In the genomic region with DNA sequence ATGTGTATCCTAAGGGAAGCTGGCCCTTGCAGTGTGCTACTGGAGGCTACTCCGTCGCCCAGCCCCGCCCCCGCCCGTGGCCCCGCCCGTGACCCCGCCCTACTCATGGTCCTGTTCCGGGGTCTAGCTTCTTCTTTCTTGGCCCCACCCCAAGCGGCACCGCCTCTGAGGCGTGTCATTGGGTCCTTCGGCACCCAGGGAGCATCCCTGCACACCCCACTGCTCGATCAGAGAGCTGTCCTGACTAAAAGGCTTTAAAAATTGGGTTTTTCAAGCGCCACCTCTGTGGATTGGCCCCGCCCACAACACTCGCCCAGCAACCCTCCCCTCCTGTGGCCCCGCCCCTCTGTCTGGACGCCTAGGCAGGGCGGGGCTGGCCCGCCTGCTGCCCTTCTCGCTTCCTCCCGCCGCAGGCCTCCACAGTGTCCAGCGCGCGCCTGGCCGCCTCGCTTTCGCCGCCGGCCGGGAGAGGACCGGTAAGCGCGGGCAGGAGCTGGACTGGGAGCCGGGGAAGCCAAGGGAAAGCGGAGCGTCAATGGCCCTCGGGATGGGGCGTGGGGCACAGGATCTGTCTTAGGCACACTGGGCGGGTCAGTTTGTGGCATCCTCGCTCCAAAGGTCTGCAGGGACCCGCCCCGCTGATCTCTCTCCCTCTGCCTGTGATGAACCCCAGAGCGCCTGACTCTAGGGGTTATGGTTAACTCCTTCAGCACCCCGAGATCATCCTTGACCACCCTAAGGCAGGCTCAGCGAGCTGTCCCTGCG, we compare ENCODE assay signal across 8 mouse cellular contexts. TPM values are rescaled to one million over a fixed set of nuclear protein-coding genes. Genes with fewer than 3 reads are reported as not detected.
DNase-seq lines count a peak whose midpoint lies in the region; ATAC-seq and TF ChIP-seq lines count a peak whose summit lies in the region.

A gene (plus strand): TSS at position 193 of the 765 bp plus-strand sequence.

- TF ChIP-seq CTCF in layer of hippocampus, adult 2 months (conservative IDR thresholded peaks at IDR 0.05), result no peak
- no peak for TF ChIP-seq CTCF in lung, embryonic 14.5 days (IDR thresholded peaks at IDR 0.05; ENCODE audit: low read depth)
- no peak for TF ChIP-seq CTCF in olfactory bulb, adult 2 months (IDR thresholded peaks at IDR 0.05; ENCODE audit: insufficient read depth, low read depth, low read length)
- no peak for TF ChIP-seq CTCF in thymus, adult 2 months (IDR thresholded peaks at IDR 0.05; ENCODE audit: borderline replicate concordance, control insufficient read depth, extremely low read depth, insufficient read depth, low read length, poor library complexity)

- ATAC-seq in forebrain, embryonic 15.5 days (replicated peaks), result peak; percentile 89
- ATAC-seq in lung, embryonic 14.5 days (ENCODE audit: insufficient read depth), result peak; percentile 94

- intact Hi-C loops in heart, postnatal 25 days (cut with DNase I), result no loop called here

- H3K4me3 ChIP-seq in forebrain, embryonic 15.5 days, result peak within 1 kb of the TSS; percentile 55
- H3K4me3 ChIP-seq in layer of hippocampus, adult 2 months, result peak within 1 kb of the TSS; percentile 68
- H3K4me3 ChIP-seq in lung, embryonic 14.5 days (ENCODE audit: low read depth, low read length), result peak within 1 kb of the TSS; percentile 55
- peak within 1 kb of the TSS; percentile 61 for H3K4me3 ChIP-seq in olfactory bulb, adult 2 months (ENCODE audit: insufficient read depth, low read depth, low read length)
- H3K4me3 ChIP-seq in thymus, adult 2 months (ENCODE audit: control insufficient read depth, insufficient read depth, low read length), result peak within 1 kb of the TSS; percentile 80

- no peaks in the 10 kb centered on the region for H3K36me3 ChIP-seq in forebrain, embryonic 15.5 days
- no peaks in the 10 kb centered on the region for H3K36me3 ChIP-seq in lung, embryonic 14.5 days (ENCODE audit: insufficient read depth)
- H3K36me3 ChIP-seq in thymus, adult 2 months (ENCODE audit: control insufficient read depth, insufficient read depth, low read length), result no peaks in the 10 kb centered on the region

- peak within 1 kb of the TSS; percentile 59 for H3K9ac ChIP-seq in forebrain, embryonic 15.5 days (replicated peaks)
- peak within 1 kb of the TSS; percentile 69 for H3K9ac ChIP-seq in lung, embryonic 14.5 days

- H3K27ac ChIP-seq in forebrain, embryonic 15.5 days (replicated peaks), result no peak within 1 kb of the TSS
- peak within 1 kb of the TSS; percentile 71 for H3K27ac ChIP-seq in layer of hippocampus, adult 2 months
- H3K27ac ChIP-seq in lung, embryonic 14.5 days (ENCODE audit: low read depth), result 0 out of 2 replicates have a peak within 1 kb of the TSS, but pooled peaks have one; percentile 24
- no peak within 1 kb of the TSS for H3K27ac ChIP-seq in olfactory bulb, adult 2 months (ENCODE audit: insufficient read depth, low read depth, low read length)
- H3K27ac ChIP-seq in thymus, adult 2 months (ENCODE audit: control insufficient read depth, insufficient read depth, low read length), result peak within 1 kb of the TSS; percentile 77

- H3K9me3 ChIP-seq in forebrain, embryonic 15.5 days, result no peaks in the 10 kb centered on the region
- H3K9me3 ChIP-seq in lung, embryonic 14.5 days (ENCODE audit: low read depth, low read length), result no peaks in the 10 kb centered on the region

- no peaks in the 10 kb centered on the region; the same call in 1 of the 2 replicates for H3K27me3 ChIP-seq in forebrain, embryonic 15.5 days
- H3K27me3 ChIP-seq in lung, embryonic 14.5 days (ENCODE audit: insufficient read depth, low read length), result no peaks in the 10 kb centered on the region
- H3K27me3 ChIP-seq in thymus, adult 2 months (ENCODE audit: control insufficient read depth, insufficient read depth, low read length), result no peaks in the 10 kb centered on the region

- WGBS in forebrain, embryonic 15.5 days, result under 1% methylated on average over 49 of the region's 49 CpGs
- under 1% methylated on average over 49 of the region's 49 CpGs for WGBS in lung, embryonic 14.5 days
- WGBS in olfactory bulb, adult 2 months, result 2% methylated on average over 49 of the region's 49 CpGs
- WGBS in thymus, adult 2 months, result 3% methylated on average over 49 of the region's 49 CpGs

- H3K4me2 ChIP-seq in forebrain, embryonic 15.5 days (replicated peaks), result peak within 1 kb of the TSS; percentile 79
- H3K4me2 ChIP-seq in lung, embryonic 14.5 days, result peak within 1 kb of the TSS; percentile 87

- no peak for TF ChIP-seq POLR2A in olfactory bulb, adult 2 months (IDR thresholded peaks at IDR 0.05; ENCODE audit: insufficient read depth, low read depth, low read length)
- no peak for TF ChIP-seq POLR2A in thymus, adult 2 months (IDR thresholded peaks at IDR 0.05; ENCODE audit: control insufficient read depth, extremely low read depth, insufficient read depth, low read length, poor library complexity)

- H3K4me1 ChIP-seq in forebrain, embryonic 15.5 days, result peaks cover 9% of the 10 kb centered on the region
- no peaks in the 10 kb centered on the region for H3K4me1 ChIP-seq in lung, embryonic 14.5 days (ENCODE audit: insufficient read depth)
- peaks cover 9% of the 10 kb centered on the region; the same call in 1 of the 2 replicates for H3K4me1 ChIP-seq in olfactory bulb, adult 2 months (ENCODE audit: control insufficient read depth, insufficient read depth, low read length)
- H3K4me1 ChIP-seq in thymus, adult 2 months (replicated peaks; ENCODE audit: control insufficient read depth, insufficient read depth, low read length), result peaks cover 17% of the 10 kb centered on the region

- DNase-seq in ES-CJ7 (ENCODE audit: low read depth, low spot score), result peak; percentile 79
- peak; percentile 91 for DNase-seq in cerebellum, adult 11 months
- peak; percentile 87 for DNase-seq in heart, postnatal 25 days (ENCODE audit: low spot score)
- DNase-seq in layer of hippocampus, adult 2 months (ENCODE audit: low spot score in 2 of 2), result peak; percentile 77 to 78
- DNase-seq in lung, embryonic 14.5 days, result peak; percentile 93
- peak; percentile 80 for DNase-seq in thymus, adult 2 months

RNA-seq across cellular contexts. Expression of the gene that starts here (rescaled TPM):
- polyA plus RNA-seq in forebrain, embryonic 15.5 days (2015; fragmentation: Nextera tagmentation; extraction: Ambion mirVana), result 2.3 and 2.5 TPM in 2 replicates
- total RNA-seq in heart, postnatal 25 days (2021), result 100 to 1,000 TPM in 1 of 2 experiments, 10 to 100 TPM in 1; 51.0 to 103 TPM
- total RNA-seq in layer of hippocampus, adult 2 months (2021), result 1 to 10 TPM; 4.0 to 4.1 TPM
- polyA plus RNA-seq in lung, embryonic 14.5 days (2014; fragmentation: Nextera tagmentation; extraction: Ambion mirVana), result 4.7 and 5.4 TPM in 2 replicates
- not detected in 2 replicates for polyA plus RNA-seq in olfactory bulb, adult 2 months (2012; ENCODE audit: insufficient read depth, insufficient read length, low replicate concordance, missing spikeins)
- polyA plus RNA-seq in thymus, adult 2 months (2012; rRNA removed), result 9.6 and 12.3 TPM in 2 replicates

Comparison
In these comparisons a context has a peak if more than half of its experiments do, and no peak if none do; other contexts are left out.
1. RNA of the gene that starts here (total RNA-seq): 51.0 to 103 TPM in heart, postnatal 25 days; 4.0 to 4.1 TPM in layer of hippocampus, adult 2 months; every median in the first group is over 10 times any median in the second.
2. H3K27ac ChIP-seq: peak in layer of hippocampus, adult 2 months (single experiment), lung, embryonic 14.5 days (single experiment) and thymus, adult 2 months (single experiment); none in forebrain, embryonic 15.5 days (single experiment) and olfactory bulb, adult 2 months (single experiment).
3. Peak in every context shown above with its lines, with median percentiles within 50 percentile points of each other: DNase-seq and H3K4me3 ChIP-seq.